Mouse (Mus musculus): ENCODE results near the gene Tubgcp3. TPM values are rescaled to one million over a fixed set of nuclear protein-coding genes. Genes with fewer than 3 reads are reported as not detected.

Gene Tubgcp3
- total and polyA plus RNA-seq, 3 experiments: 29.7 to 48.7 (median 33.4) TPM

DNA sequence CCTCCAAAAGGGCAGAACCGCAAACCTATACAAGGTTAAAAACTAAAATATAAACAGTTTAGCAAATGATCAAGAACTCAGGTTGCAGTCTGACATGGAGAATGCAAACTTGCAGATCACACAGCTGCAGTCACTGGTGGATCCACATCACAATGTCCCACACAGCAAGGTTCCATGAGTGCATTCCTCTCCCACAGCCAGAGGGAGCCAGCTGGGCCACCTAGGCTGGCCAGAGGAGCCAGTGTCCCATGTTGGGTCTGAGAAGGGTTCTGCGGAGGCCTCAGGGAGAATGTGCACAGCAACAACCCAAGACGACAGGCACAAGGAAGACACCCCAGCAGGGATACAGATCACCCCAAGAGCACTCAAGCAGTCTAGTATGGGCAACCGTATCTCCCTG, 20.8 kb downstream of the Tubgcp3 start:
- dilution Hi-C loops (cut with MboI; ENCODE audit: extremely low pct_ligation_motif_present, extremely low pct_unique_long_range_greater_than_20kb, low sequenced_read_pairs): no loop called here
- H3K36me3 ChIP-seq (replicated peaks in 1 of 2; ENCODE audit: control insufficient read depth in 1 of 2, insufficient read depth in 1 of 2, low read length in 1 of 2): peaks cover 81 to 95% of the 10 kb centered on the region in 2 experiments

DNA sequence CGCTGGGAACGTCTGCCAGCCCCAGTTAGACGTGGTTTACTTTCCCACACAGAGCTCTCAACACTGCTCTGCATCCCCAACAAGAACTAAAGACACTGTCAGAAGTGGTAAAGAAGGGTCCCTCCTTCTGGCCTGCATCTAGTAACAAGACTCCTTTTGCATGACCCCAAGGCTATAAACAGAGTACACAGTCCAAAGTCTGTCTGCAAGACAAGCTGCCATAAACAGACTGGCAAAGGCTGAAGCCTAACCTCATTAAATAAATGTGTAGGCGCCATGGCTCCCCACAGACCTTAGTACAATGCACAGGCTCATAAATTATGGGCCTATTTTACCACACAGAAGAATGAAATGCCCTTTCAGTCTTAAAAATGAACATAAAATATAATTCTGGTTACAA, 21.6 kb downstream of the Tubgcp3 start:
- Histone ChIP-seq H3K4me3 (replicated peaks in 1 of 3; ENCODE audit: low read depth in 2 of 3, low read length in 2 of 3, poor library complexity in 1 of 3) (no peak overlapping the region), H3K36me3 (replicated peaks in 1 of 2; ENCODE audit: control insufficient read depth in 1 of 2, insufficient read depth in 1 of 2, low read length in 1 of 2) (peaks cover 75 to 93% of the 10 kb centered on the region in 2 experiments), H3K4me2 (ENCODE audit: insufficient read depth, low read depth, poor library complexity, severe bottlenecking) (no peak overlapping the region), H3K9ac (ENCODE audit: insufficient read depth, low read depth) (no peak overlapping the region), H3K27ac (ENCODE audit: insufficient read depth, low read depth) (no peak overlapping the region), H3K27me3 (replicated peaks) (no peaks in the 10 kb centered on the region), H3K9me3 (replicated peaks; ENCODE audit: low read length) (no peaks in the 10 kb centered on the region), H3K79me2 (replicated peaks; ENCODE audit: control insufficient read depth, extremely low read depth, insufficient read depth, poor library complexity, severe bottlenecking) (no peaks in the 10 kb centered on the region; the same call in 1 of the 2 replicates), H3K4me1 (ENCODE audit: control insufficient read depth in 1 of 2, insufficient read depth in 2 of 2) (peaks cover 0 to 12% of the 10 kb centered on the region in 2 experiments; a peak in 2 of 4 replicates)
- no peak for DNase-seq (ENCODE audit: extremely low read depth)
- in situ Hi-C loops (cut with MboI; ENCODE audit: low pct_ligation_motif_present, low pct_unique_long_range_greater_than_20kb, low sequenced_read_pairs): no loop called here
- dilution Hi-C loops (cut with MboI; ENCODE audit: extremely low pct_ligation_motif_present, extremely low pct_unique_long_range_greater_than_20kb, low sequenced_read_pairs): no loop called here
- TF ChIP-seq ETS1 (conservative IDR thresholded peaks at IDR 0.05; ENCODE audit: low read depth, low read length) (no peak), RAD21 (IDR thresholded peaks at IDR 0.05; ENCODE audit: low read depth, low read length) (no peak), UBTF (IDR thresholded peaks at IDR 0.05; ENCODE audit: low read depth, low read length) (no peak), NRF1 (IDR thresholded peaks at IDR 0.05; ENCODE audit: low read depth, low read length) (no peak), MAZ (IDR thresholded peaks at IDR 0.05; ENCODE audit: low read depth, low read length) (no peak), ZC3H11A (IDR thresholded peaks at IDR 0.05; ENCODE audit: low read depth, low read length) (no peak), CTCF (conservative IDR thresholded peaks at IDR 0.05 in 1 of 2, IDR thresholded peaks at IDR 0.05 in 1 of 2; ENCODE audit: low read depth in 2 of 2, low read length in 2 of 2) (no peak), CHD1 (IDR thresholded peaks at IDR 0.05; ENCODE audit: low read depth, low read length) (no peak), RCOR1 (conservative IDR thresholded peaks at IDR 0.05; ENCODE audit: low read depth, low read length) (no peak), ZKSCAN1 (IDR thresholded peaks at IDR 0.05; ENCODE audit: borderline replicate concordance, low read depth, low read length) (no peak), SIN3A (IDR thresholded peaks at IDR 0.05; ENCODE audit: low read length) (no peak), E2F4 (IDR thresholded peaks at IDR 0.05; ENCODE audit: insufficient replicate concordance, low read depth, low read length) (no peak), NELFE (IDR thresholded peaks at IDR 0.05; ENCODE audit: low read depth, low read length) (no peak), MYC (IDR thresholded peaks at IDR 0.05; ENCODE audit: low read depth, low read length) (no peak), IRF4 (IDR thresholded peaks at IDR 0.05; ENCODE audit: low read depth, low read length) (no peak)

More for the DNA sequence above, 20.8 kb downstream of the Tubgcp3 start:
- H3K4me2 ChIP-seq (ENCODE audit: insufficient read depth, low read depth, poor library complexity, severe bottlenecking): no peak overlapping the region
- no peaks in the 10 kb centered on the region for H3K9me3 ChIP-seq (replicated peaks; ENCODE audit: low read length)
- H3K9ac ChIP-seq (ENCODE audit: insufficient read depth, low read depth): no peak overlapping the region
- H3K4me3 ChIP-seq (replicated peaks in 1 of 3; ENCODE audit: low read depth in 2 of 3, low read length in 2 of 3, poor library complexity in 1 of 3): no peak overlapping the region
- DNase-seq (ENCODE audit: extremely low read depth): no peak
- H3K4me1 ChIP-seq (ENCODE audit: control insufficient read depth in 1 of 2, insufficient read depth in 2 of 2): peaks cover 0 to 5% of the 10 kb centered on the region in 2 experiments; a peak in 2 of 4 replicates
- H3K79me2 ChIP-seq (replicated peaks; ENCODE audit: control insufficient read depth, extremely low read depth, insufficient read depth, poor library complexity, severe bottlenecking): no peaks in the 10 kb centered on the region; the same call in 1 of the 2 replicates
- H3K27ac ChIP-seq (ENCODE audit: insufficient read depth, low read depth): no peak overlapping the region
- TF ChIP-seq NRF1 (IDR thresholded peaks at IDR 0.05; ENCODE audit: low read depth, low read length) (no peak), ZMIZ1 (IDR thresholded peaks at IDR 0.05; ENCODE audit: low read depth, low read length) (no peak), PAX5 (IDR thresholded peaks at IDR 0.05; ENCODE audit: low read length) (no peak), ELF1 (IDR thresholded peaks at IDR 0.05; ENCODE audit: low read depth, low read length) (no peak), RAD21 (IDR thresholded peaks at IDR 0.05; ENCODE audit: low read depth, low read length) (no peak), MAZ (IDR thresholded peaks at IDR 0.05; ENCODE audit: low read depth, low read length) (no peak), E2F4 (IDR thresholded peaks at IDR 0.05; ENCODE audit: insufficient replicate concordance, low read depth, low read length) (no peak), TCF12 (IDR thresholded peaks at IDR 0.05; ENCODE audit: low read depth, low read length) (no peak), USF1 (IDR thresholded peaks at IDR 0.05; ENCODE audit: low read depth, low read length) (no peak)
- in situ Hi-C loops (cut with MboI; ENCODE audit: low pct_ligation_motif_present, low pct_unique_long_range_greater_than_20kb, low sequenced_read_pairs): no loop called here
- H3K27me3 ChIP-seq (replicated peaks): no peaks in the 10 kb centered on the region

Measured in CH12.LX (cell line).